Mouse (Mus musculus) kidney, adult 9 months (tissue): ENCODE measurements around the gene Wnt10b.

Experiments
- DNase-seq: peaks from one replicate; pipeline ENCODE4 v3.0.0; 2022

Gene Wnt10b

GRCm38 (mm10) chr15:98796803-98797595 lies 19.0 kb upstream of the Wnt10b start:
- DNase-seq = no peak

DNA sequence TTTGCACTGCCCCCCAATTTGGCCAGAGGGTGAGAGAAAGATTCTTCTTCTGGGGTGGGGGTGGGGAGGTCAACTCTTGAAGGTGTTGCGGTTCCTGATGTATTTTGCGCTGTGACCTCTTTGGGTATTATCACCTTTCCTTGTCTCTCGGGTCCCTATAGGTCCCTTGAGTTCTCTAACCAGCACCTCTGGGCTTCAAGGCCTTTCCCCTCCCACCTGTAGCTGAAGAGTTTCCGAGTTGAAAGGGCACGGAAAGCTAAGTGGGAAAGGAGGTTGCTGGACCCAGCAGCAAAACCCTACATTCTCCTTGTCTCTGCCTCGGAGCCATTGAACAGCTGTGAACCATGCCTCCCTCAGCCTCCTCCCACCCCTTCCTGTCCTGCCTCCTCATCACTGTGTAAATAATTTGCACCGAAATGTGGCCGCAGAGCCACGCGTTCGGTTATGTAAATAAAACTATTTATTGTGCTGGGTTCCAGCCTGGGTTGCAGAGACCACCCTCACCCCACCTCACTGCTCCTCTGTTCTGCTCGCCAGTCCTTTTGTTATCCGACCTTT lies 15.3 kb upstream of the Wnt10b start:
- DNase-seq = no peak

DNA sequence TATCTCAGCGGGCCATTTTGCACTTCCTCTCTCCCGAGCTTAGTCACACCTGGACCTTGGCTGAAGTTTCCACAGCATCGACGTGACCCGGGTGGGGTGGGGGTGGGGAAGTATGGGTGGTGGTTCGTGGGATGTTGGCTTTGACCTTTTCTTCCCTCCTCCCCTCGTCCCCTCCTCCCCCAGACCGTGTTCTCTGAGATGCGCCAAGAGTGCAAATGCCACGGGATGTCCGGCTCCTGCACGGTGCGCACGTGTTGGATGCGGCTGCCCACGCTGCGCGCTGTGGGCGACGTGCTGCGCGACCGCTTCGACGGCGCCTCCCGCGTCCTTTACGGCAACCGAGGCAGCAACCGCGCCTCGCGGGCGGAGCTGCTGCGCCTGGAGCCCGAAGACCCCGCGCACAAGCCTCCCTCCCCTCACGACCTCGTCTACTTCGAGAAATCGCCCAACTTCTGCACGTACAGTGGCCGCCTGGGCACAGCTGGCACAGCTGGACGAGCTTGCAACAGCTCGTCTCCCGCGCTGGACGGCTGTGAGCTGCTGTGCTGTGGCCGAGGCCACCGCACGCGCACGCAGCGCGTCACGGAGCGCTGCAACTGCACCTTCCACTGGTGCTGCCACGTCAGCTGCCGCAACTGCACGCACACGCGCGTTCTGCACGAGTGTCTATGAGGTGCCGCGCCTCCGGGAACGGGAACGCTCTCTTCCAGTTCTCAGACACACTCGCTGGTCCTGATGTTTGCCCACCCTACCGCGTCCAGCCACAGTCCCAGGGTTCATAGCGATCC lies 14.5 kb upstream of the Wnt10b start:
- DNase-seq = no peak

DNA sequence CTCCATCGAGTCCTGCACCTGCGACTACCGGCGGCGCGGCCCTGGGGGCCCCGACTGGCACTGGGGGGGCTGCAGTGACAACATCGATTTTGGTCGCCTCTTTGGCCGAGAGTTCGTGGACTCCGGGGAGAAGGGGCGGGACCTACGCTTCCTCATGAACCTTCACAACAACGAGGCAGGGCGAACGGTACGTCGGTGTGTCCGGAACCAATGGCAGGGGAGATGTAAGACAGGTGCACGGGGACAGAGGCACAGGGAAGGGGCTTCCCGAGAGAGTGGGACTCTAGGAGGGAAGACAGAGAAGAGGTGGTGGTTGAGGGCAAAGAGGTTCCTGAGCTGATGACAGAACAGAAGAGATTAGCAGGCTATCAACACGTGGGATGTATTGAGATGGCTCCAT lies 13.8 kb upstream of the Wnt10b start:
- DNase-seq = no peak

DNA sequence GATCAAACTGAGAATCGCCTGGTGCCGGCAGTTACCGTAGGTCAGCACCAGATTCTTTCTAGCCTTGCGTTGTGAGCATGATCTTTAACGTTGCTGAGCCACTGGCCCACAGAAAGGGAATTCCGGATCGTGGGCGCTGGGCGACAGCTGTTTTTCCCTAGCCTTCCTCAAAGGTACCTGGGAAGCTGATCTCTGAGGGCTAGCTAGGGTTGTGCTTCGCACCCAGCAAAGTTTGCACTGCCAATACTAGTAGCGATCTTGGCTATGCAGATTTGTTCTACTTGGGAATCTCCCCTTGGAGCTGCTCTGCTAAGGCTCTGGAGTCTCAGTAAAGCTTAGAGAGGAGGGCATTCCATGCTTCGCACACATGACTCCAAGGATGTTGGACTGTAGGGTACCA lies 13.3 kb upstream of the Wnt10b start:
- DNase-seq = no peak

DNA sequence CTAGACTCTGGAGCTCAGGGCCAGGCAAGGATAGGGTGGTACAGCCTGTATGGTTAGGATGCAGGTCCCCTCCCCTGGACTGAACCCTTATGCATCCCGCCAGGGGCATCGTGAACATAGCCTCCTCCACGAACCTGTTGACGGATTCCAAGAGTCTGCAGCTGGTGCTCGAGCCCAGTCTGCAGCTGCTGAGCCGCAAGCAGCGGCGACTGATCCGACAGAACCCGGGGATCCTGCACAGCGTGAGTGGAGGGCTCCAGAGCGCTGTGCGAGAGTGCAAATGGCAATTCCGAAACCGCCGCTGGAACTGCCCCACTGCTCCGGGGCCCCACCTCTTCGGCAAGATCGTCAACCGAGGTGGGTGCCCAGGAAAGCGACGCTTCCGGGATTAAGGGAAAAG lies 12.8 kb upstream of the Wnt10b start:
- DNase-seq = no peak

DNA sequence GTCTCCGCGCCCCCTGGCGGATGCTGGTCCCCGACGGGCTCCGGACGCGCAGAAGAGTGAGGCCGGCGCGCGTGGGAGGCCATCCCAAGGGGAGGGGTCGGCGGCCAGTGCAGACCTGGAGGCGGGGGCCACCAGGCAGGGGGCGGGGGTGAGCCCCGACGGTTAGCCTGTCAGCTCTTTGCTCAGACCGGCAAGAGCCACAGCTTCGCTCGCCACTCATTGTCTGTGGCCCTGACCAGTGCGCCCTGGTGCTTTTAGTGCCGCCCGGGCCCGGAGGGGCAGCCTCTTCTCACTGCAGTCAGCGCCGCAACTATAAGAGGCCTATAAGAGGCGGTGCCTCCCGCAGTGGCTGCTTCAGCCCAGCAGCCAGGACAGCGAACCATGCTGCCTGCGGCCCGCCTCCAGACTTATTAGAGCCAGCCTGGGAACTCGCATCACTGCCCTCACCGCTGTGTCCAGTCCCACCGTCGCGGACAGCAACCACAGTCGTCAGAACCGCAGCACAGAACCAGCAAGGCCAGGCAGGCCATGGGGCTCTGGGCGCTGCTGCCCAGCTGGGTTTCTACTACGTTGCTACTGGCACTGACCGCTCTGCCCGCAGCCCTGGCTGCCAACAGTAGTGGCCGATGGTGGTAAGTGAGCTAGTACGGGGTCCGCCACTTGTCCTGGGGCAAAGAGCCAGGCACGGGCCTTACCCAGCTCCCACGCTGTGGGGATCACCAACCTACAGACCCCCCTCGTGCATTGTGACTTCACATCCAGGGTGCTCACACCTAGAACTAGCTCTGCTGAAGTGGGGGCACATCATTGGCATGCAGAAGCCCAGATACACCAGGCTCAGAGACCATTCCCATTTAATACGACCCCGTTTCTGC lies 11.9 kb upstream of the Wnt10b start, which contains the start of gene Wnt1:
Gene Wnt1 (plus strand): TSS at position 197 of the 875 bp plus-strand sequence.
- no peak for DNase-seq

GRCm38 (mm10) chr15:98788972-98789660 lies 11.2 kb upstream of the Wnt10b start:
- peak; percentile 39 for DNase-seq

GRCm38 (mm10) chr15:98787930-98788329 lies 10.0 kb upstream of the Wnt10b start:
- DNase-seq = no peak

- no peak for DNase-seq
These were observed 7.8 kb upstream of the Wnt10b start for GRCm38 (mm10) chr15:98785744-98786143.

GRCm38 (mm10) chr15:98781166-98781565 lies 3.2 kb upstream of the Wnt10b start:
- DNase-seq = no peak

DNA sequence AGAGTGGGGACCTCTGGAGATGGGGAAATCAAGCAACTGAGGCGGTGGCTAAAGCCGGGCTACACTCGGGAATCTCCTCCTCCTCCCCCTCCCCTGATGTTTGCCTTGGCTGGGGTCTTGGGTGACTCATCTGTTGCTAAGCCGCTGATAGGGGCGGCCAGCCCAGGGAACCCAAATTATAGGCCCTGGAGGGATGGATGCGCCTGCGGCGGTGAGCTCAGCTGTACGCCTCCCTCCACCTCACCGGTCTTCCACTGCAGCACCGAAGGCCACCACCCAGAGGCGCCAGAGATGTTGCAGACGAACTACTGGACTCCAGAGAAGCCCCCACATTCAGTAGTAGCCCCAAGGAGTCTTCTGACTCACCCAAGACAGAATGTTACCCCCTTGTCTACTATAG lies 2.6 kb upstream of the Wnt10b start:
- DNase-seq = no peak

- no peak for DNase-seq
These were observed 2.1 kb upstream of the Wnt10b start for GRCm38 (mm10) chr15:98780075-98780474.

- no peak for DNase-seq
These were observed 856 bp upstream of the Wnt10b start for GRCm38 (mm10) chr15:98778806-98779205.

DNA sequence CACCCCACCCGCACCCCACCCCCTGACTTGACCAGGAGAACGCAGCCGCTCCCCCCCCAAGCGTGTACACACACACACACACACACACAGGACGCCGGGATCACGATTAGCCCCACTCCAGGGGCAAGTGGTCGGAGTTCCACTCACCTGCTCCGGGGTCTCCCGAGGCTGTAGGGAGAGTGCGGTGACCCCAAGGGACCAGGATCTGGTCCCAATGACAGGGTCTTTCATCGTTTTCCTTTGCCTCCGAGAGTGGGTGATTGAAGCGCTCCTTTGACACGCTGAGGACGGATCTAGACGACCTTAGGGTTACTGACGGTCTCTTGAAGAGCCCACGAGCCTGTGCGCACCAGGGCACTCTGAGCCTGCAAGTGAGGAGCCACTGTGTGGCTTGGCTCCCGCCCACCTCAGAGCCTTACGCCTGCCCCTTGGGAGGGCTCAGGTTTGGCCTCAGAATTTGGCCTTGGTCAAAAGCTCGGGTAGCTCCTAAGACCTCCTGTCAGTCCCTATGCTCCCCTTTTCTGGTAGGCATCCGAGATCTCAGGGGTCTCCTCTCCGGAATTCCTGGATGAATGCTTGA lies 331 bp upstream of the Wnt10b start:
- DNase-seq = no peak

GRCm38 (mm10) chr15:98777005-98777616 lies 839 bp downstream of the Wnt10b start:
- no peak for DNase-seq

DNA sequence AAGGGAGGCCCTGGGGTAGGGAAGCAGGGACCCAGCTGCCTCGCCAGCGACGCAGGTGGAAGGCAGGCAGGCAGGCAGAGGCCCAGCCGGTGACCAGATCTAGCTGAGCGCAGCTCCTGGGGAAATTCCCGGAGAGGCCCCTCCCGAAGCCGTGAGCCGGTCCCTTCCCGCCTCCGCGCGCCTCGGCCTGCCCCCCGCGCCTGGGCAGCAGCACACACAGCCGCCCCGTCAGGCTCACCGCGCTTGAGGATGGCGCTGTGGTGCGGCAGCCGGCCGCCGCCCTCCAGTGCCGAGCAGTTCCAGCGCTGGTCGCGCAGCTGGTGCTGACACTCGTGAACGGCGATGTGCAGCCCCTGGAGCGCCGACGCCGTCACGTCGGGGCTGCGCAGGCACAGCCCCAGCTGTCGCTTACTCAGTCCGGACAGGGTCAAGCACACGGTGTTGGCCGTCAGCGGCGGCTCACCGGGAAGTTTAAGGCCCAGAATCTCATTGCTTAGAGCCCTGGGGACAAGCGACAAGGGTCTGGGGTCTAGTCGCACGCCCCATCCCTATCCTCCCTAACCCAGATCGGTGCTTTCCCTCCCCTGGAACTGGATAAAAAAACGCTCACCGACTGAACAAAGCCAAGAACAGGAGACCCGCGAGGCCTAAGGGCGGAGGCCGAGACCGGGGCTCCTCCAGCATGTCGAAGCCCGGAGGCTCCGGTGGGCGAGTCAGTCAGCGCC lies 1.5 kb downstream of the Wnt10b start:
- DNase-seq = peak; percentile 19

GRCm38 (mm10) chr15:98775533-98775932 lies 2.4 kb downstream of the Wnt10b start:
- DNase-seq = no peak

DNA sequence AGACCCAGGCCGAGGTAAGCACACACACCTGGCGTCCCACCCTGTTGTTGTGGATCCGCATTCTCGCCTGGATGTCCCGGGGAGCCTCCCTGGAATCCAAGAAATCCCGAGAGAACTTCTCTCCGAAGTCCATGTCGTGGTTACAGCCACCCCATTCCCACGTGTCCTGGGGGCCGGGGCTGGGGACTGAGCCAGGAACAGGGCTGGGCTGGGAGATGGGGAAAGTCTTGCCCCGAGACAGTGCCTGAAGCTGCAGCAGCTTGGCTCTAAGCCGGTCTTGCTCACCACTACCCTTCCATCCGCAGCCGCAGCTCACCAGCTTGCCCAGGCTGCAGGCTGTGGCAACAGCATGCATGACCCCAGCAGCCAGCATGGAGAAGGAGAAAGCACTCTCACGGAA lies 3.9 kb downstream of the Wnt10b start:
- no peak for DNase-seq

DNA sequence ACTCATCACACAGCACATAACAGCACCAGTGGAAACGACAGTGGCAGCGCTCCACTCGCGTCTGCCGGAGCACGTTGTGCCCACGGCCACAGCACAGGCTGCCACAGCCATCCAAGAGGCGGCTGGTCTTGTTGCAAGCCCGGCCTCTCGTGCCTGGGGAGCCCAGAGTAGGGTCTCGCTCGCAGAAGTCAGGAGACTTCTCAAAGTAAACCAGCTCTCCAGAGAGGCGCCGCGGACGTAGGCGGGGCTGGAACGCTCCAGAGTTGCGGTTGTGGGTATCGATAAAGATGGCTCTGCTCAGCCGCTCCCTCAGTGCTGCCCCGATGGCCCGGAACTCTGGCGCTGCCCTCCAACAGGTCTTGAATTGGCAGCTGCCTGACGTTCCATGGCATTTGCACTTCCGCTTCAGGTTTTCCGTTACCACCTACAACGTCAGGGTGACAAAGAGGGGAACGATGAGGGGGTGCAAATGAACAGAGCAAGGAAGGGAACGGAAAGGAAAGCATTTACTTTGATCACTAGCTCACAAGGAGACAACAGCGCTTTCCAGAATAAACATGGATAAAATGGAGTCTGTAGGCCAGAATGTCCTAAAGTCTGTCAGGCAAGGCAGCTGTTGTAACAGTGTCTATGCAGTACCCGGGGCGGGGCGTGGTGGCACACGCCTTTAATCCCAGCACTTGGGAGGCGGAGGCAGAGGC lies 5.3 kb downstream of the Wnt10b start:
- peak; percentile 19 for DNase-seq
